Mouse (Mus musculus) hindlimb bud, embryonic 11.5 days (tissue): ENCODE results near the gene Il12rb2.

Experiments
- DNase-seq: peaks from one replicate; pipeline ENCODE4 v3.0.0-alpha.2; 2012; ENCODE audit warnings: low read depth, low spot score; ENCODE audit errors: extremely low spot score

Il12rb2 gene

DNA sequence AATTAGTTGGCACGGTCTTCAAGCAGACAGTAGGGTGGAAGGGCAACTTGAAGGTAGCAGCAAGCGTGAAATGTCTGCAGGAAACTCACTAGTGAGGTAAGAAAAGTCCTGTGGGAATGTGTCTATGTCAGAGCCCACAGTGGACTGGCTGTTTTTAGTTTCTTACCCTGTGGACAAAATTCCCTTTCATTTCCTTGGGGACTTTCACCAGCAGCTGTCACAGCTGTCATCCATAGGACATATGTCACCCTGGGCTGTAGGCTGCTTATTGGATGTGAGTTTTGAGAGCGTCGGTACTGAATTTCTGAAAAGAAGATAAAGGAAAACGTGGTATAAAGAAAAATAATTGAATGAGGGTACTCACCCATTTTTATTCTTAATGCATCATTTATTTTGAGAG lies 77.2 kb downstream of the Il12rb2 start:
- DNase-seq, result no peak

DNA sequence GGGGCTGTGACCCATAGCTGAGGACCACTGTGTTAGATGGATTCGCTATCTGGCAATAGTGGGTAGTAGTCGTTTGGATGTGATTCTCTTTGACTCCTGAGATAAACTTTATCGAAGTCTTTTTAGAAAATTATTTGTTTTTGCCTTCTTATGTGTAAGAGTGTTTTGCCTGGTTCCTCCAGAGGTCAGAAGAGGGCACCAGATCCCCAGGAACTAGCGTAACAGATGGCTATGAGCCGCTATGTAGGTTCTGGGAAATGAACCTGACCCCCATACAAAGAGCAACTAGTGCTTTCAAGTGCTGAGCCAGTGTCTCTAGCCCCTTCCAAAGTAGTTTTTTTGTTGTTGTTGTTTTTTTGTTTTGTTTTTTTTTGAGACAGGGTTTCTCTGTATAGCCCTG lies 79.9 kb downstream of the Il12rb2 start:
- DNase-seq, result no peak

GRCm38 (mm10) chr6:67292042-67292623 lies 83.9 kb downstream of the Il12rb2 start:
- DNase-seq, result no peak

- no peak for DNase-seq
These were observed 93.1 kb downstream of the Il12rb2 start for GRCm38 (mm10) chr6:67282897-67283296.

DNA sequence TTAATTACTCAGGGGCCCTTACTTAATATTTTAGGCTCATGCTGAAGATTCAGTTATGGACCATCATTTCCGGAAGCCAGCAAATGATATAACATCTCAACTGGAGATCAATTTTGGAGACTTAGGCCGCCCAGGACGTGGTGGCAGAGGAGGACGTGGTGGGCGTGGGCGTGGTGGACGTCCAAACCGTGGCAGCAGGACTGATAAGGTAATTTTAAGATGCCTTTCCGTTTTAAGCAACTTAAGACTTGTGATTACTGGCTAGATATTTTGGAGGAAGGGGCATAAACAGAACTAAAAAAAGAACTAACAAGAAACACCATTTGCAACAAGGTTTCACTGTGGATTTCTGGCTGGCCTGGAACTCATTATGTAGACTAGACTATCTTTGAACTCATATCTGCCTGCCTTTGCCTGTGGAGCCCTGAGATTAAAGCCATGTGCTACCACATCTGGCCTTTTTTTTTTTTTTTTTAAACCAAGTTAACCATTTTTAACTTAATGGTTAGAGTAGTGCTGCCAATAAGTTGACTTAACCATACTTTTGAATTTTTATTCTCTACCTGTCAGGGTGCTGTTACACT lies 94.3 kb downstream of the Il12rb2 start:
- no peak for DNase-seq

GRCm38 (mm10) chr6:67277944-67278343 lies 98.0 kb downstream of the Il12rb2 start:
- no peak for DNase-seq

GRCm38 (mm10) chr6:67269459-67269858 lies 106.5 kb downstream of the Il12rb2 start:
- DNase-seq, result no peak

- DNase-seq, result no peak
These were observed 107.0 kb downstream of the Il12rb2 start for GRCm38 (mm10) chr6:67268983-67269382.

DNA sequence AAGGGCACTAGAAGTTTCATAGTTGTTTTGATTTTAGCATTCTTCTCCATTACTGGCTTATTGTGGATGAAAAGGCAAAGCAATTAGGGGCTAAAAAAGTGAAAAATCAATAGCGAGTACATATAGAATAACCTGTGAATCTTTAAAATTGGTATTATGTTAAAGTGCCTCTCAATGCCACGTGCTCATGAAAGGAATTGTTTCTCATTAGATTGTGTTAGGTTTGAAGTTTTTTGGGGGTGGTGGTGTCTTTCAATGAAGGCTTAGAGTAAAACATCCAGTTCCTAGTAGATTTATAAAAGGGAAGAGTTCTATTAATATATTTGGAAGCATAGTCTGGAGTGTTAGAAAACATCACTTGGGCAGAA lies 107.8 kb downstream of the Il12rb2 start:
- DNase-seq, result no peak

DNA sequence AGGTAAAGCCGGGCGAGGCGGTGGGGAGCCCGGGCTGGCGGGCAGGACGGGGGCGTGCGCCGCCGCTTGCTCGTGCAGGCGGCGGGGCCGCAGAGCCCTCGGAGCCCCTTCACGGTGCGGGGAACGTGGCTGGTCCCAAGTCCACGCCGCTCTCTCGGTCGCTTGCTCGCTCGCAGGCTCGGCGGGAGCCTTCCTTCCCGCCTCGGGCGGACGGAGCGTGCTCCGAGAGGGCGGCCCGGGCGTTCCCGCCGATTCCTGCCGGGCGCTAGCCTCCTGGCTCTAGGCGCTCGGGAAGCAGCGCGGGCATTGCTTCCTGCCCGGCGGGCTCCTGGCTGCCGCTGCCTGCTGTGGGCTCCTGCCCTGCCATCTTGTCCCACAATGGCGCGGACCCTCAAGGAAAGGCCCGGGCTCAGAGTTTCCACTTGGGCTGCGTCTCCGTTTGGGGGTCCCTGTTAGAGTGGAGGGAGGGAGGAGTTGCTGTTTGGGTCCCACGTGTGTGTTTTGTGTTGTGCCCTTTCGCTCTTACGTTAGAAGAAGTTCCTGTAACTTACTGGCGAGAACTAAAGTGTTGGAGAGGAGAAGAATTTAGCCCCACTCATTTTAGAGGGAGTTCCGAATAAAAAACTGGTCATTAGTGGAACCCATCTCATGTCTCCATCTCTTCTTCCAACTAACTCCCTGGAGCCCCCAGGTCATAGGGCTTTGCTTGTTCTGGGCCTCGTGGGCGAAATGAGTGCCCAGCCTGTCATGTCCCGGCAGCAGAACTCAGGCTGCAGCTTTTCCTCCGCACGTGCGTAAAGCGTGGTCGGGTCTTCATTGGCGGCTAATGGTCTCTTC lies 108.4 kb downstream of the Il12rb2 start:
- DNase-seq, result no peak

- DNase-seq, result peak; percentile 88
These were observed 109.2 kb downstream of the Il12rb2 start for GRCm38 (mm10) chr6:67266664-67267407.

GRCm38 (mm10) chr6:67266159-67266657 lies 109.8 kb downstream of the Il12rb2 start:
- no peak for DNase-seq

GRCm38 (mm10) chr6:67264935-67265334 lies 111.1 kb downstream of the Il12rb2 start:
- DNase-seq, result no peak

GRCm38 (mm10) chr6:67251095-67251494 lies 124.9 kb downstream of the Il12rb2 start:
- DNase-seq, result no peak

- no peak for DNase-seq
These were observed 131.5 kb downstream of the Il12rb2 start for GRCm38 (mm10) chr6:67244451-67244850.

GRCm38 (mm10) chr6:67243765-67244420 lies 132.1 kb downstream of the Il12rb2 start:
- DNase-seq, result no peak
